Mouse (Mus musculus): ENCODE results near the gene Plod1. TPM values are rescaled to one million over a fixed set of nuclear protein-coding genes. Genes with fewer than 3 reads are reported as not detected.

Gene Plod1
- polyA plus RNA-seq (2012; ENCODE audit: low replicate concordance), result 5.4 and 8.1 TPM in 2 replicates

DNA sequence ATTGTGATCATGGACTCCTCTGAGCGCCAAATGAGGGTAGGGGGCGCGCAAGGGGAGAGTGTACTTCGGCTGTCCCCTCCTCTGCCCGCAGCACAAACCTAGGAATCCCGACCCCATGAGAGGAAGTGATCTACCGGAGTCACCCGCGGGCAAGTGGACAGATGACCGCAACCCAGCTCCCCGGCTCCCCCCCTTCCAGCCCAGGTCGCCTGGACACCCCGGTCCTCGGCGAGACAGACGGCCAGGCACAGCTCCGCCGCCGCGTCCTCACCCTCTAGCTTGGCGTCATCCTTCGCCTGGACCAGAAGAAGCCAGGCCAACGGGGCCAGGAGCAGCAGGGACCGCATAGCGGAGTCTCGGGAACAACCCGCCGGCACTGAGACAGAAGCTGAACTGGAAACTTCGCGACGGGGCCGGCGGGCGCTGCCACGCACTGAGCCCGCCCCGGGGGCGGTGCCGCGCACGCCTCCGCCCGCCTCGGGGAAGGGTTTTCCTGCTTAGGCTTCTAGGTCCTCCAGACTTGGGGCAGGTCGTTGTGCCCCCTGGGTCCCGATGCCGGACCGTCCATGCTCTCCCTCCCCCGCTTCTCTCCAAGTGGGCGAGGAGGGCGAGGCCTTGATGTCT is at the start of gene Plod1:
Gene Plod1 (minus strand): TSS at position 437 of the 624 bp plus-strand sequence.

DNA sequence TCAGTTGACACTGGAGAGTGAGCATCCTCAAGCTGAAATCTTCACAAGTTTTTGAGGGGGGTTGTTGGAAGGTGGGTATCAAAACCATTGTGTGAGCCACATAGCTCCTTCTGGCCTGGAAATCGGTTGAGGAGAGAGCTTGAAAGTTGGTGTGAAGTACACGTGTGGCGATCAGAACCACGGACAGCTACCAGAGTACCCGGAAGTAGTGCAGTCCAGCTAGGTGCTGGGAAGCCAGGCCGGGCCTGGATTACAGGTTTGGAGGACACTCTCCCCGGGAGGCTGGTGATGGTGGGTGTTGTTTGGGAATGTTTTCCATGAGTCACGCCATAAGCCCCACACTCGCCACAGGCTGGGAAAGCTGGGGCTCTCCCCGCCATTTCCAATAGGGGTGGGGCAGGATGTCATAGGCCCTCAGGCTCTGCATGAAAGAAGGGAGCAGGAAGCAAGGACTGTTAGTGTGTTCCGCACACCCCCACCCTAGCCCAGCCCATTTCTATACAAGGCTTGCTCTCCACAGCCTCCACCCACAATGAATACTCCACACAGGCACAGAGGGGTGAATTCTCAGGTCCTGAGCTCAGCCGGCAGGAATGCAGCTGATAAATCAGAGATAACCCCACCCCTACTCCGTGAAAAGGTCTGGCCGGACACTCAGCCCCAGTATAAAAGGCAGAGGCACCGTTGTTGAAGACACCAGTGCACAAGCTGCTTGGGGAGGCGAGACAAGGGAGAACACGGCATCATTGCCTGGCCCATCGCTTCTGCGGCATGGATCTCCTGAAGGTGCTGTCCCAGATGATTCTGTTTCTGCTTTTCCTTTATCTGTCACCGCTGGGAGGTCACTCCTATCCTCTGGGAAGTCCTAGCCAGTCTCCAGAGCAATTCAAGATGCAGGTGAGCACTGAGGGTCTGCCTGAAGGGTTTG is 48.9 kb upstream of the Plod1 start, which contains the start of gene Nppb:
Gene Nppb (plus strand): TSS at position 584 of the 928 bp plus-strand sequence.

DNA sequence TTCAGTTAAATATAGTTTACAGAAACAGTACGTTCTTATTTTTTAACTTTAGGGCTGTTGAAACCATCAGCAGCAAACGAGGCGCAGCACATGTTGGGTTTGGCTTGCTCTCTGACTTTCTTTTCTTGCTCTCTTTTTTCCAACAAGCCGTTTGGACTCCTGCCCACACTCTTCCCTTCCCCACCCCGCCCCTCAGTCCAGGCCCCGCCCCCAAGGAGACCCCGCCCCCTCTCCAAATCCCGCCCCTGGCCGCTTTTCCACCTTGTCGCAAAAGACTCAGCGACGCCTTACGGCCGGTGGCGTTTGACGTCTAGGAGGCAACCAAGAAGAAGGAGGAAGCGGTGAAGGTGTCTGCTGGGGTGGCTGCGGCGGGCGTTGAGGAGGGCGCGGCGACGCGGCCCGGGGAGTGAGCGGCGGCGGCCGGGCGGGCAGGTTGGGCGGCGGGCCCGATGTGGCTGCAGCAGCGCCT is 4.0 kb upstream of the Plod1 start, which contains the start of gene 2510039O18Rik:
Gene 2510039O18Rik (plus strand): TSS at position 320 of the 469 bp plus-strand sequence.

DNA sequence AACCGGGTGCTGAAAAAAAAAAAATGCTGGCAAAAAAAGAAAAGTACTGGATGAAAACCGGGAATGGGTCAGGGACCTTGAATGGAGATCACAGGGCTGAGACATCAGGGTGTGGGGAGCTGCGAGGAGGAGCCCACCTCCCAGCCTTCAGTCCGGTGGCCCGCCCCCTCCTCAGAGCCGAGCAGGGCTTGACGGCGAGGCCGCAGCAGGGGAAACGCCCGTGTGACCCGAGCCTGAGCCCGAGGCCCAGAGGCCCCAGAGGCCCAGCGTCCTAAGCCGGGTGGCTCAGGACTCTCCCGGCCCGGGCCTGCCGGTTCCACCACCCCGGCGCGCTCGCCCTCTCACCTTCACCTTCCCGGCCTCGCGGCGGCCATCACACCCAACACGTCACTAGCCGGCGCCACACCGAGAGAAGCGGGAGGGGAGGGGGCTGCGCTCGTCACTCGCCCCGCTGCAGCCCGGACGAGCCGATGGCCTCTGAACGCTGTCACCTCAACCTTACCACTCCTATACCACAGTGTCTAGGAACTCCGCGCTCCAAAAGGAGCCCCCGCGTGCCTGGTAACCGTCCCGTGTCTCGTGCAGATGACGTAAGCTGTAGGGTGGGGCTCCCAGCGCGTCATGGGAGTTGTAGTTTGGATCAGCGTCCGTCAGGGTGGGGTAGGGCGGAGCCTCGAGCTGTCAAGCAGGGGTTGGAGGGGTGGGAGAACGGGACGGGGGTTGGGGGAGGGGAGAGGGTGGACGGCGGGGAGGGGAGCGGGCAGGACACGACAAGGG is 32.1 kb downstream of the Plod1 start, which contains the start of gene Mfn2:
Gene Mfn2 (minus strand): TSS at position 392 of the 777 bp plus-strand sequence.

DNA sequence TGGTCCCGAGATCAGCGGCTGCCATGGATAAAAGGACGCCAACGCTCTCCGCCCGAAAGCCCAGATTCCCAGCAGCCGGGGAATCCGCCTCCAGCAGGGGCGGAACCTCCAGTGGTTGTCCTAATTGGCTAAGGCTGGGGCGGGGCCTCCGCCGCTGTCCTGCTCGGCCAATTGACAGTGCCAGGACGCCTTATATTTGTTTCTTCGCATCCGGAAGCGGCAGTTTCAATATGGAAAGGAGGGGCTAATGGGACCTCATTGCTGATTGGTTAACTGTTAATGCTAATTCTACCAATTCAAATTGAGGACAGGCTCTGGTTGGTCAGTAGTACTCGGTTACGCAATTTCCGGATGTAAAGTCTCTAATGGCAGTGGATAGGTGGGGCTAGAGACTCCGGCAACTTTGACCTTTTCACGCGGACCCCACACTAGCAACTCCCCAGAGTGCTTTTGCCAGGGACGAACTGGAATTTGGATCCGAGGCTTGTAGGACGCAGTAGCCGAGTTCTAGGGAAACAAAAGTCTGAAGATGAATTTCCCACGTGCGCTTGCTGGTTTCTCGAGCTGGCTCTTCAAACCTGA is 68.0 kb downstream of the Plod1 start, which contains the start of the genes Miip and Fv1:
Gene Miip (minus strand): TSS at position 367 of the 582 bp plus-strand sequence.
Gene Fv1 (plus strand): TSS at position 530 of the 582 bp plus-strand sequence.

Other genes with a start within 250 kb of the Plod1 start
- gene Zfp534, start 234.2 kb downstream of the Plod1 start, polyA plus RNA-seq (2012; ENCODE audit: low replicate concordance), result not detected in 2 replicates
- gene Zfp984, start 127.0 kb downstream of the Plod1 start, polyA plus RNA-seq (2012; ENCODE audit: low replicate concordance), result 0.97 and 5.5 TPM in 2 replicates
- gene Zfp933, start 88.4 kb downstream of the Plod1 start, polyA plus RNA-seq (2012; ENCODE audit: low replicate concordance), result 0.33 TPM in 1 of 2 replicates, not detected in the other
- gene Miip, start 68.0 kb downstream of the Plod1 start, polyA plus RNA-seq (2012; ENCODE audit: low replicate concordance), result 164 and 215 TPM in 2 replicates
- gene Fv1, start 67.8 kb downstream of the Plod1 start, polyA plus RNA-seq (2012; ENCODE audit: low replicate concordance), result 0.34 and 0.38 TPM in 2 replicates
- 16.8 and 46.1 TPM in 2 replicates for gene Mfn2, start 32.1 kb downstream of the Plod1 start, polyA plus RNA-seq (2012; ENCODE audit: low replicate concordance)
- 97.1 and 132 TPM in 2 replicates for gene 2510039O18Rik, start 4.1 kb upstream of the Plod1 start, polyA plus RNA-seq (2012; ENCODE audit: low replicate concordance)
- gene Nppb, start 49.0 kb upstream of the Plod1 start, polyA plus RNA-seq (2012; ENCODE audit: low replicate concordance), result not detected in 2 replicates
- gene Nppa, start 64.0 kb upstream of the Plod1 start, polyA plus RNA-seq (2012; ENCODE audit: low replicate concordance), result not detected in 2 replicates
- 1.5 and 1.6 TPM in 2 replicates for gene Clcn6, start 102.1 kb upstream of the Plod1 start, polyA plus RNA-seq (2012; ENCODE audit: low replicate concordance)
- 14.7 and 23.3 TPM in 2 replicates for gene Mthfr, start 102.3 kb upstream of the Plod1 start, polyA plus RNA-seq (2012; ENCODE audit: low replicate concordance)
- gene Agtrap, start 151.3 kb upstream of the Plod1 start, polyA plus RNA-seq (2012; ENCODE audit: low replicate concordance), result 3.4 and 11.6 TPM in 2 replicates
- gene Mad2l2, start 193.6 kb upstream of the Plod1 start, polyA plus RNA-seq (2012; ENCODE audit: low replicate concordance), result 18.3 and 24.2 TPM in 2 replicates
- 0.03 and 0.17 TPM in 2 replicates for gene Draxin, start 193.9 kb upstream of the Plod1 start, polyA plus RNA-seq (2012; ENCODE audit: low replicate concordance)
- gene Fbxo6, start 215.4 kb upstream of the Plod1 start, polyA plus RNA-seq (2012; ENCODE audit: low replicate concordance), result 22.6 and 24.6 TPM in 2 replicates
- 8.9 and 13.4 TPM in 2 replicates for gene Fbxo44, start 223.7 kb upstream of the Plod1 start, polyA plus RNA-seq (2012; ENCODE audit: low replicate concordance)
- 0.55 and 1.0 TPM in 2 replicates for gene Fbxo2, start 223.9 kb upstream of the Plod1 start, polyA plus RNA-seq (2012; ENCODE audit: low replicate concordance)